Mouse (Mus musculus) stomach, postnatal 0 days (tissue): Measurements from ENCODE around the gene Gm17581. TPM values are rescaled to one million over a fixed set of nuclear protein-coding genes. Genes with fewer than 3 reads are reported as not detected.

Experiments used
- ATAC-seq: fragments of 200-750 bp; cut with Nextera tagmentation; 2 replicates; pipeline ENCODE4 v1.8.0; 2017; ENCODE audit not compliant: low FRiP score, low TSS enrichment
- DNase-seq: peaks from one replicate; pipeline ENCODE4 v3.0.0-alpha.2; 2016; ENCODE audit warnings: low spot score
- H3K27ac ChIP-seq: fragments of 300-500 bp; sonication (generic); replicated peaks from 2 replicates; pipeline ENCODE4 v1.5.1; 2014; ENCODE audit warnings: mild to moderate bottlenecking, control low read depth
- H3K27me3 ChIP-seq: fragments of 300-500 bp; sonication (generic); 2 replicates; pipeline ENCODE4 v1.6.1; 2014; ENCODE audit warnings: low read length; ENCODE audit not compliant: control insufficient read depth, insufficient read depth
- H3K36me3 ChIP-seq: fragments of 300-500 bp; sonication (generic); 2 replicates; pipeline ENCODE4 v1.6.1; 2014; ENCODE audit warnings: low read length, mixed read lengths; ENCODE audit not compliant: control insufficient read depth, insufficient read depth
- H3K4me1 ChIP-seq: fragments of 300-500 bp; sonication (generic); replicated peaks from 2 replicates; pipeline ENCODE4 v1.6.1; 2014; ENCODE audit warnings: antibody characterized with exemption; ENCODE audit not compliant: control insufficient read depth, insufficient read depth
- H3K4me2 ChIP-seq: fragments of 300-500 bp; sonication (generic); replicated peaks from 2 replicates; pipeline ENCODE4 v1.6.1; 2014; ENCODE audit warnings: low read depth, mild to moderate bottlenecking, control low read depth, moderate library complexity
- H3K4me3 ChIP-seq: fragments of 300-500 bp; sonication (generic); 2 replicates; pipeline ENCODE4 v1.5.1; 2014; ENCODE audit warnings: low read depth, low read length, control low read depth
- H3K9ac ChIP-seq: fragments of 300-500 bp; sonication (generic); 2 replicates; pipeline ENCODE4 v1.6.1; 2014; ENCODE audit warnings: mild to moderate bottlenecking, low read length, control low read depth, mixed read lengths
- H3K9me3 ChIP-seq: fragments of 300-500 bp; sonication (generic); 2 replicates; pipeline ENCODE4 v1.6.1; 2016; ENCODE audit warnings: low read length; ENCODE audit not compliant: control insufficient read depth
- CTCF ChIP-seq: IDR thresholded peaks from 2 replicates; pipeline ENCODE4 v1.5.1; 2016; ENCODE audit warnings: antibody characterized with exemption, low read depth, mild to moderate bottlenecking, moderate library complexity
- EP300 ChIP-seq: optimal IDR thresholded peaks from 2 replicates; pipeline ENCODE3; 2016; ENCODE audit warnings: antibody characterized with exemption
- WGBS: fragments of 180-500 bp; shearing (Covaris S2); extraction: QIAGEN DNeasy Blood & Tissue Kit; methylation state at CpG from one replicate; pipeline ENCODE4 v1.1.7; 2014; 5-methylcytosine and 5-hydroxymethylcytosine counted together
- polyA plus RNA-seq: library from polyadenylated mRNA; unstranded; fragments of >200 nt; fragmentation: Nextera tagmentation; extraction: Ambion mirVana; gene quantifications from 2 replicates; pipeline ENCODE4 v1.2.1, GENCODE M21; 2015

The Gm17581 gene
- polyA plus RNA-seq, 1 experiment from 2014 or later, result not detected

DNA sequence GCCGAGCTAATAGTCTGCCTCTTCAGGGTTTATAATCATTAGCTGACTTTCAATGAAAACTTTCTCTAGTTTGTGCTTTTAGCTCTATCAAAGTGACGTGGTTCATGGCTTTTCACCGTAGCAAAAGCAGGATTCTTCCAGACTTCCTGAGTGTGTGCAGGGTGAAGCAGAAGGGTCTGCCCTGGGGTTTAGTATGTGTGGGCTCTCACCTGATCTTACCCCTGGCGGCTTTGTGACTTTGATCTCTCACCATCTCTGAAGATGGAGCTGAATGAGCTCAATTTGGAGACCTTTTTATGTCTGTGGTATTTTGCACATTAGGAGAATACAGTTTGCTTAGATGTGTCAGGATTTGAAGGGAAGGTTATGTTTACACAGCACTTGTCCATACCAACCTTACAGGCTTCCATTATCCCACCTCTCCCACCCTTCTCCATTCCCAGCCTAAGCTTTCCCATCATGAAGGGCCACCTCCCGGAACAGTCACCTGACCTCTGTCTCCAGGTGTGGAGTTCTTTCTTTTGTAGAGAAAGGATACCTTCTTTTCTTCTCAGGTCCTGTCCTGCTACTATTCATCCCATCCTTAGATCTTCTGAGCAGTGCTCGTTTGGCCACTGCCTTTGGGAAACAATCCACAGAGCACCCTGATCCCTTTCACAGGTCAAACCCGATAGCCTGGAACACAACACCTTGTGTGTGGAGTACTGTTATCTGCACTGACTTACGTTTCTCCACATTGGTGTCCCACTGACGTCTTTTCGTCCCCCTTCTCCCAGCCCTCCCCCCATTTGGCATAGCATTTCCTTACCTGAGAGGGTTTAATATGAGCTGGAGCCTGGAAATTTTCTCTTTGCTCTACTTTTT is 41.4 kb upstream of the Gm17581 start:
- Histone ChIP-seq H3K27ac (no peak overlapping the region), H3K9ac (no peak overlapping the region), H3K4me1 (no peaks in the 10 kb centered on the region), H3K4me2 (no peak overlapping the region), H3K4me3 (no peak overlapping the region), H3K36me3 (no peaks in the 10 kb centered on the region), H3K9me3 (no peaks in the 10 kb centered on the region), H3K27me3 (peaks cover 5% of the 10 kb centered on the region; the same call in 1 of the 2 replicates)
- no peak for ATAC-seq
- TF ChIP-seq CTCF (no peak), EP300 (no peak)
- WGBS, result 52% methylated on average over 10 of the region's 10 CpGs
- DNase-seq, result no peak

DNA sequence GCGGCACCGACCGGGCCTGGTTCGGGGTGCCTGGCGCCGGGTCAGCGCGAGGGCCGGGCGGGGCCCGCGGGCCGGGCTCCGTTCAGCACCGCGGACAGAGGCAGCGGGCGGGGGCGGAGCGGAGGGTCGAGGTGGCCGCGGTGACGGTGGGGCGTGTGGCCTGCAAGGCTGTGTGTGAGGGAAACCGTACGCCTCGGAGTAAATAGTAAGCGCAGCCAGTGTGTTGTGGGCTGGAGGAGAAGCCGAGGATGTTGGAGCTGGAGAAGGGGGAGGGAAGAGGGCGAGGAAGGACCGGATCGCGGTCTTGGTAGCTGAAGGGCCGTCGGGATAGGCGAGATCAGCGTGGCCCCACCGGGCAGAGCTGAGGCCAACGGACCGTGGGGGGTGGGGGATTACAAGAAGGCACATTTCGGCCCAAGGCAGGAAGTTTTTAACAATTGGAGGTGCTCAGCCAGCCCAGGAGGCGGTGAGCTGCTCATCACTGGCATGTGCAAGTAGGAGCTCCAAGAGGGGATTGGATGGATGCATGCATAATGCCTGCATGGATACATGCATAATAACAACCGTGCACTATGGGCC is 40.1 kb upstream of the Gm17581 start:
- Histone ChIP-seq H3K36me3 (no peaks in the 10 kb centered on the region), H3K27me3 (peaks cover 5% of the 10 kb centered on the region; the same call in 1 of the 2 replicates), H3K9me3 (no peaks in the 10 kb centered on the region), H3K9ac (peak overlapping the region; percentile 38; the same call in 1 of the 2 replicates), H3K4me1 (no peaks in the 10 kb centered on the region), H3K4me2 (peak overlapping the region; percentile 75), H3K27ac (no peak overlapping the region), H3K4me3 (peak overlapping the region; percentile 36)
- ATAC-seq, result peak; percentile 80
- TF ChIP-seq CTCF (no peak), EP300 (no peak)
- DNase-seq, result peak; percentile 77
- WGBS, result 2% methylated on average over 28 of the region's 44 CpGs

DNA sequence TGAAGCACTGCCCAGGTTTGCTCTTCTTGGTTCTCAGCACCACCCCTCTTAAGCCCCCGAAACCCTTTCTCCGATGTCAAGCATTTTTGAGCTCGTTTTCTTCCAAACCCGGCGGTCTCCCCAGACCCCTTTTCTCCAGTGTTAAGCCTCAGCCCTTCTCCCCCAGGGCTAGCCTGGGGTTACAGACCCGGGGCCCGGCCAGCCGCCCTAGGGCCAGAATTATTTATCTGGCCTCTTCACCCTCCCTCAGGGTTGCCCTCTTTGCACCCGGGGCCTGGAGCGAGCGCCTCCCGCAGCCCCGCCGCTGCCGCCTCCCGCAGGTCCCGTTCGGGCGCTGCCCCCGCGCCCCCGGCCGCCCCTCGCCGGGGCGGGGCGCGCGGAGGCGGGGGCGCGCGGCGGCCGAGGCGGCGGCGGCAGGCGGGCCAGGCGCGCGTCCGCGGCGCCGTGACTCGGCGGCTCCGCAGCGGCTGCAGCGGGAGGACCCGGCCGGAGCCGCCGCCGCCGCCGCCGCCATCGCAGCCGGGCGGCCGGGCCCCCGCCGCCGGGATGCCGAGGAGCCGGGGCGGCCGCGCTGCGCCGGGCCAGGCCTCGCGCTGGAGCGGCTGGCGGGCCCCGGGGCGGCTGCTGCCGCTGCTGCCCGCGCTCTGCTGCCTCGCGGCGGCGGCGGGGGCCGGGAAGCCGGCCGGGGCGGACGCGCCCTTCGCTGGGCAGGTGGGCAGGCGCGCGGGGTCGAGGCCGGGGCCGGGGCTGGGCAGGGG is 39.4 kb upstream of the Gm17581 start, which contains the start of gene Mmp24:
Mmp24 (plus strand) TSS at position 416 of the 758 bp plus-strand sequence.
- TF ChIP-seq CTCF (no peak), EP300 (no peak)
- Histone ChIP-seq H3K36me3 (no peaks in the 10 kb centered on the region), H3K27me3 (peaks cover 5% of the 10 kb centered on the region; the same call in 1 of the 2 replicates), H3K4me1 (no peaks in the 10 kb centered on the region), H3K4me3 (peak within 1 kb of the TSS; percentile 36), H3K9me3 (no peaks in the 10 kb centered on the region), H3K27ac (no peak within 1 kb of the TSS), H3K9ac (peak within 1 kb of the TSS; percentile 38; the same call in 1 of the 2 replicates), H3K4me2 (peak within 1 kb of the TSS; percentile 75)
- ATAC-seq (no peak; the same call in 1 of the 2 replicates), DNase-seq (no peak)
- 3% methylated on average over 25 of the region's 100 CpGs for WGBS

DNA sequence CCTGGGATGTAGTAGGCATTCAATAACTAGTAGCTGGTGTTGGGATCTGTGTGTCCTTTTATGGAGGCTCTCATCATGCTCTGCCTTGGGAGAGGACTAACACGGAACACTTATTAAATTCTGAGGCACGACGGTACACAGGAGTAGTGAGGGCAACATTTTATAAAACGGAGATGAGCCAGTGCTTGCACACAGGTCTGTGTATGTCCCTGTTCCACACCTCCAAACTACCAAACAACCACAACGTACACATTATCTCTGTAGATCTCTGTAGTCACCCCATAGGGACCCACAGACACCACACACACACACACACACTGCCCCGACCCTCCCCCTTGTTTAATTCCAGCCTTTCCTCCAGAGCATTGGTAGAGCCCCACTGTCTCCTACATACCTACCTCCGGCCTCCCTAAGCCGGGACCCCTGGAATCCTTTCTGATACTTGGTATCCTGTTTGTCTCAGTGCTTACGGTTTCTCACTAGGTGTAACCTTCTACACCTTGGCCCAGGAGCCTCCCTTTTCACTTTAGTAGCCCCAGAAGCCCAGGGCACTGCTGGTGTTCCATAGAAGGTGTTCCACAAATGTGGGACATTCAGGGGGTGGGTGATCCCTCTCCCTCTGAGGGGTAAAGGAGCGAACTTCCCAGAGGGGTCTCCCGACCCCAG is 38.7 kb upstream of the Gm17581 start:
- Histone ChIP-seq H3K27ac (no peak overlapping the region), H3K4me3 (peak overlapping the region; percentile 34), H3K4me1 (no peaks in the 10 kb centered on the region), H3K36me3 (no peaks in the 10 kb centered on the region), H3K9ac (no peak overlapping the region), H3K4me2 (no peak overlapping the region), H3K9me3 (no peaks in the 10 kb centered on the region), H3K27me3 (peaks cover 5% of the 10 kb centered on the region; the same call in 1 of the 2 replicates)
- no peak for ATAC-seq
- no peak for DNase-seq
- TF ChIP-seq EP300 (no peak), CTCF (no peak)
- WGBS, result 45% methylated on average over 11 of the region's 11 CpGs

DNA sequence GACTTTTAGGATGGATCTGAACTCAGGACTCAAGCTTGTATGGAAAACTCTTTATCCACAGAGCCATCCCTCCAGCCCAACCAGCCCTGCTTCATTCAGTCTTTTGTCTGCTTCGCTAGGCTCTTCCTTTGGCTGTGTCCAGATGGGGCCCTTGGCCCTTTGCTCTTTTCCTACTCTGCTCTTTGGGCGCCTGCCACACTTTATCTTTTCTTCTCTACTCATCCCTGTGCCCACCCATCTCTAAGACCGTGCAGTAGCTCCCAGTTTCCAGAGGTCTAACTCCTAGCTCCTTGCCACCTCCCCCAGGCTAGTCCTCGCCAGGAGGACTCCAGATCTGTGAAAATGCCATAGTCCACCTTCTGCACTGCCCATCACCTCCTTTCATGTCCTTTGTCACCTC is 38.0 kb upstream of the Gm17581 start:
- 65% methylated on average over 4 of the region's 4 CpGs for WGBS
- peaks cover 5% of the 10 kb centered on the region; the same call in 1 of the 2 replicates for H3K27me3 ChIP-seq
- H3K9me3 ChIP-seq, result no peaks in the 10 kb centered on the region
- H3K4me2 ChIP-seq, result no peak overlapping the region
- H3K36me3 ChIP-seq, result no peaks in the 10 kb centered on the region
- H3K9ac ChIP-seq, result no peak overlapping the region
- H3K4me3 ChIP-seq, result no peak overlapping the region
- DNase-seq (no peak), ATAC-seq (no peak)
- H3K27ac ChIP-seq, result no peak overlapping the region
- H3K4me1 ChIP-seq, result no peaks in the 10 kb centered on the region
- TF ChIP-seq EP300 (no peak), CTCF (no peak)
